Mouse (Mus musculus) CH12.LX (cell line): ENCODE data around the gene 2510002D24Rik.

Experiments
- POLR2A ChIP-seq: IDR thresholded peaks from 2 replicates; pipeline ENCODE4 v1.6.1; 2011; ENCODE audit warnings: low read depth, mild to moderate bottlenecking, improper control_type of control experiment, low read length
- TBP ChIP-seq: conservative IDR thresholded peaks from 2 replicates; pipeline ENCODE4 v1.6.1; 2011; ENCODE audit warnings: low read depth, low read length, improper control_type of control experiment

DNA sequence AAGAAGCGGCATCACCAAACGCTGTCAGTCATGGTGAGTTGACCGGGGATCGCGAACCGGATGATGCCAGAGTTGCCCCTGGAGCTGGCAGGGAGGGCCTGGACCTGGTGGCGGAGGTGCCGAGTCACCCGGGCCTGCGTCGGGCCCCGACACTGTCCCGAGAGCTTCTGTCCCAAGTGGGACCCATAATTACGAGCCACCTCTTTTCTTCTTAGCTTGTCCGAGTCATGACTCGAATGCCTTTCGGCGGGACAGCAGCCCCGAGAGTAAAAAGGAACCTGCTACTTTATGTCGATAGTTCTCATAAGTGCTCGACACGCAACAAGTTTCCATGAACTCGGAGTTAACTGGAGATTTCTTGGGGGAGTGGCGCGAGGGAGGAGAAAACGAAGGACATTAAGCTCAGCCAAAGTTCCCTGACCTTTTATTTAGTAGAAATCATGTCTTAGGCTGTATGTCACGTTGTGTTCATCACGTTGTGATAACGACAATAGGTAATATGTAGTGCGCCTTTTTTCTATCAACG is 23.9 kb upstream of the 2510002D24Rik start:
- TF ChIP-seq TBP: no peak
- no peak for TF ChIP-seq POLR2A
